Comparison of ENCODE assay signal across 7 mouse cellular contexts in the genomic region with DNA sequence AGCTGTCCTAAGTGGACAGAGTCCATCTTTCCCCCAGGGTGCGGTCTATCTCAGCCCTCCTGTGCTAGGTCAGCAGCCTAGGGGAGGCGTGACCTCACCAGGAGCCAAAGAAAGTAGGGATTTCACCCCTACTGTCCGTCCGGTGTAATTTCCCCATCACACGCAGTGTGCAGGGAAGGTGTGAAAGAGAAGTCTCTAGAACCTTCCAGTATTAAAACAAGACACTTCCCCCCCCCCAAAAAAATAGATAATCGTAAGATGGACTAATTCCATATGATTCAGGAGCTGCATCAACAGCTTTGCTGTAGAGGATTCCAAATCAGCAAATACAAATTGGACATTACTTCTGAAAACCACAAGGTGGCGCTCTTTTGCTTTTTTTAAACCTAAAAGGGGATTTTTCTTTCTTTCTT. TPM values are rescaled to one million over a fixed set of nuclear protein-coding genes. Genes with fewer than 3 reads are reported as not detected.
A peak's percentile ranks its signal among the peaks of the same experiment; 100 is the strongest.
DNase-seq lines count a peak whose midpoint lies in the region; ATAC-seq and TF ChIP-seq lines count a peak whose summit lies in the region.

No protein-coding gene starts in this region.

- peak overlapping the region; percentile 37; the same call in 1 of the 2 replicates for H3K4me2 ChIP-seq in lung, embryonic 14.5 days
- H3K4me2 ChIP-seq in hindbrain, embryonic 14.5 days (replicated peaks), result peak overlapping the region; percentile 29
- H3K4me2 ChIP-seq in midbrain, embryonic 14.5 days (ENCODE audit: low read length), result peak overlapping the region; percentile 17; the same call in 1 of the 2 replicates

- peak; percentile 83 for DNase-seq in lung, embryonic 14.5 days
- no peak for DNase-seq in lung, adult 18-20 months
- peak; percentile 34 for DNase-seq in c-Kit-positive CD71-positive TER-119-positive erythroid progenitor cells, embryonic 14.5 days (ENCODE audit: low spot score)
- DNase-seq in hindbrain, embryonic 14.5 days (ENCODE audit: low spot score), result peak; percentile 77
- DNase-seq in midbrain, embryonic 14.5 days, result peak; percentile 86
- DNase-seq in right cerebral cortex, adult 18-20 months, result no peak
- no peak for DNase-seq in frontal cortex, postnatal 25 days (ENCODE audit: low spot score in 2 of 2)

- ATAC-seq in lung, embryonic 14.5 days (ENCODE audit: insufficient read depth), result no peak
- ATAC-seq in hindbrain, embryonic 14.5 days (ENCODE audit: low FRiP score), result no peak
- ATAC-seq in midbrain, embryonic 14.5 days (ENCODE audit: low FRiP score, low TSS enrichment), result no peak

- no peaks in the 10 kb centered on the region for H3K4me1 ChIP-seq in lung, embryonic 14.5 days (ENCODE audit: insufficient read depth)
- H3K4me1 ChIP-seq in hindbrain, embryonic 14.5 days (replicated peaks; ENCODE audit: control insufficient read depth, insufficient read depth, low read length), result 0 out of 2 replicates have a peak, but pooled peaks cover 6% of the 10 kb centered on the region
- peaks cover 4% of the 10 kb centered on the region; the same call in 1 of the 2 replicates for H3K4me1 ChIP-seq in midbrain, embryonic 14.5 days (ENCODE audit: control insufficient read depth, insufficient read depth, low read length)

- TF ChIP-seq CTCF in lung, embryonic 14.5 days (IDR thresholded peaks at IDR 0.05; ENCODE audit: low read depth), result peak; percentile 63

- H3K4me3 ChIP-seq in lung, embryonic 14.5 days (ENCODE audit: low read depth, low read length), result no peak overlapping the region
- H3K4me3 ChIP-seq in hindbrain, embryonic 14.5 days (replicated peaks; ENCODE audit: low read length), result no peak overlapping the region
- H3K4me3 ChIP-seq in midbrain, embryonic 14.5 days (replicated peaks; ENCODE audit: low read depth, low read length), result no peak overlapping the region

- no peak overlapping the region for H3K9ac ChIP-seq in lung, embryonic 14.5 days
- H3K9ac ChIP-seq in hindbrain, embryonic 14.5 days, result no peak overlapping the region
- peak overlapping the region; percentile 31; the same call in 1 of the 2 replicates for H3K9ac ChIP-seq in midbrain, embryonic 14.5 days (replicated peaks; ENCODE audit: low read length)

- WGBS in lung, embryonic 14.5 days, result 14% methylated on average over 7 of the region's 7 CpGs
- WGBS in hindbrain, embryonic 14.5 days, result 18% methylated on average over 7 of the region's 7 CpGs
- WGBS in midbrain, embryonic 14.5 days, result 12% methylated on average over 7 of the region's 7 CpGs

- no peaks in the 10 kb centered on the region for H3K27me3 ChIP-seq in lung, embryonic 14.5 days (ENCODE audit: insufficient read depth, low read length)
- H3K27me3 ChIP-seq in hindbrain, embryonic 14.5 days (ENCODE audit: control insufficient read depth, insufficient read depth, low read length), result no peaks in the 10 kb centered on the region
- 0 out of 2 replicates have a peak, but pooled peaks cover 5% of the 10 kb centered on the region for H3K27me3 ChIP-seq in midbrain, embryonic 14.5 days (ENCODE audit: control insufficient read depth, insufficient read depth, low read length)

- no peaks in the 10 kb centered on the region for H3K36me3 ChIP-seq in lung, embryonic 14.5 days (ENCODE audit: insufficient read depth)
- H3K36me3 ChIP-seq in hindbrain, embryonic 14.5 days (replicated peaks; ENCODE audit: control insufficient read depth, insufficient read depth), result no peaks in the 10 kb centered on the region
- no peaks in the 10 kb centered on the region for H3K36me3 ChIP-seq in midbrain, embryonic 14.5 days (ENCODE audit: control insufficient read depth, insufficient read depth, low read length)

- H3K27ac ChIP-seq in lung, embryonic 14.5 days (ENCODE audit: low read depth), result no peak overlapping the region
- no peak overlapping the region for H3K27ac ChIP-seq in hindbrain, embryonic 14.5 days
- no peak overlapping the region for H3K27ac ChIP-seq in midbrain, embryonic 14.5 days (replicated peaks; ENCODE audit: low read depth, low read length)

- no peaks in the 10 kb centered on the region for H3K9me3 ChIP-seq in lung, embryonic 14.5 days (ENCODE audit: low read depth, low read length)
- H3K9me3 ChIP-seq in hindbrain, embryonic 14.5 days (ENCODE audit: control insufficient read depth, low read length), result no peaks in the 10 kb centered on the region
- H3K9me3 ChIP-seq in midbrain, embryonic 14.5 days (ENCODE audit: control insufficient read depth, low read length), result no peaks in the 10 kb centered on the region

RNA-seq across cellular contexts. Expression of gene Intu, which starts 7.7 kb away (rescaled TPM):
- polyA plus RNA-seq in lung, embryonic 14.5 days (2014; fragmentation: Nextera tagmentation; extraction: Ambion mirVana), result 3.7 and 4.1 TPM in 2 replicates
- polyA plus RNA-seq in hindbrain, embryonic 14.5 days (2014; fragmentation: Nextera tagmentation; extraction: Ambion mirVana), result 4.1 and 4.7 TPM in 2 replicates
- polyA plus RNA-seq in midbrain, embryonic 14.5 days (2014; fragmentation: Nextera tagmentation; extraction: Ambion mirVana), result 3.7 and 3.8 TPM in 2 replicates

Comparison
In these comparisons a context has a peak if more than half of its experiments do, and no peak if none do; other contexts are left out.
1. DNase-seq: peak in lung, embryonic 14.5 days (single experiment), c-Kit-positive CD71-positive TER-119-positive erythroid progenitor cells, embryonic 14.5 days (single experiment), hindbrain, embryonic 14.5 days (single experiment) and midbrain, embryonic 14.5 days (single experiment); none in lung, adult 18-20 months (0 of 2), right cerebral cortex, adult 18-20 months (single experiment) and frontal cortex, postnatal 25 days (0 of 2).
2. Peak in every context shown above with its lines, with median percentiles within 50 percentile points of each other: H3K4me2 ChIP-seq.